Mouse (Mus musculus): Measurements from ENCODE around the gene Ern2. TPM values are rescaled to one million over a fixed set of nuclear protein-coding genes. Genes with fewer than 3 reads are reported as not detected.

The Ern2 gene
- polyA plus RNA-seq, 1 experiment = not detected

DNA sequence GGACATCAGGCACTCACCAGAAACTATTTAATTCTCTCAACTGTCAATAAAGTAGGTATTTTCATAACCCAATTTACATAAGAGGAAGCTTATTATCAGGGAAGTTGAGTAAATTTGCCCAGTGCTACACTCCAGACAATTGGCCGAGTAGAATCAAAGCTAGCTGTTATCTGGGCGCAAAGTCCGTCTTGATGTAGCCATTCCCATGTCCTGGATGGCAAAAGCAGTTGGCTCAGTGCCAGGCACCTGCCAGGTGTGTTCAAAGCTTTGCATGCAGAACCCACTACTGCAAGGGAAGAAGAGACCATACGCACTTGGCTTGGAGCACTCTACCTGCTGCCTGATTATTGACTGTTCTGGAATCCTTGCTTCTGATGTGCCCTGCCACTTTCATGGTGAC, 33.5 kb downstream of the Ern2 start:
- TF ChIP-seq POLR2A (IDR thresholded peaks at IDR 0.05; ENCODE audit: borderline replicate concordance, control insufficient read depth, low read depth, low read length) = no peak
- no peak for TF ChIP-seq CTCF (IDR thresholded peaks at IDR 0.05; ENCODE audit: control insufficient read depth, insufficient read depth, low read length)
- WGBS = 65% methylated on average over 4 of the region's 4 CpGs

DNA sequence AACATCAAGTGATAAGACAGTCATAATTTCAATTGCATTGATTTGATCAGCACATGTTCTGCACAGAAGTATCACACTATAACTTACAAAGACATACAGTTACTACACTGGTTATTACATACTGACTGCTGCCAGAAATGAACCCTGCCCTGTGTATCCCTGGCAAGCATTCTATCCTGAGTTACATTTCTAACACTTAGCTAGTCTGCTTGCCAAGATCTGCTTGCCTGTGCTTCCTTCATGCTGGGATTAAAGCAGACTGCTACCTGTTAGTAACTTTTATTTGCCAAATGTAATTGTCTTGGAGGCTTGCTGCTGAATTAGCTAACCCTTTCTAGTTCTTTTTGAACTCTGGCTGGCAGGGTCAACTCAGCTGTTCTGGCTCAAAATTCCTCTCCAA, 45.0 kb downstream of the Ern2 start:
- H3K4me3 ChIP-seq (replicated peaks; ENCODE audit: control insufficient read depth, low read depth, low read length) = no peak overlapping the region
- TF ChIP-seq POLR2A (IDR thresholded peaks at IDR 0.05; ENCODE audit: borderline replicate concordance, control insufficient read depth, low read depth, low read length) = no peak
- TF ChIP-seq CTCF (IDR thresholded peaks at IDR 0.05; ENCODE audit: control insufficient read depth, insufficient read depth, low read length) = no peak
- no peaks in the 10 kb centered on the region for H3K4me1 ChIP-seq (ENCODE audit: control insufficient read depth, insufficient read depth, low read length)
- H3K27ac ChIP-seq (ENCODE audit: control insufficient read depth, insufficient read depth, low read depth, low read length, poor library complexity) = no peak overlapping the region

More for the DNA sequence above, 33.5 kb downstream of the Ern2 start:
- Histone ChIP-seq H3K27ac (ENCODE audit: control insufficient read depth, insufficient read depth, low read depth, low read length, poor library complexity) (no peak overlapping the region), H3K4me1 (ENCODE audit: control insufficient read depth, insufficient read depth, low read length) (no peaks in the 10 kb centered on the region), H3K4me3 (replicated peaks; ENCODE audit: control insufficient read depth, low read depth, low read length) (no peak overlapping the region)

DNA sequence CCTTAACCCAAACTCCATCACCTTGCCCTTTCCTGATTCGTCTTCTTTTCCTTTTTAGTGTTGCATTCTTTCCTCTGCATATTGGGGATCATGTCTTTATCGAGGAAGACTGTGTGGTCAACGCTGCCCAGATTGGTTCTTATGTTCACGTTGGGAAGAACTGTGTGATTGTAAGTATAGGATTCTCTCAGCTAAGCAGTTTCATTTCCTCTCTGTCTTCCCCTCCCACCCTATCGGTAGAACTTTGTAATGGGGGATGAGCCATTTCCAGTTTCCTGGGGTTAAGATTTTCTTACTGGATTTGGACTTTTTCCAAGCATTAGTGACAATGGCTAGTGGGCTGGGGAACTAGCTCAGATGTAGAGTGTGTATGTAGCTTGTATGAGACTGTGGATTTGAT, 47.8 kb downstream of the Ern2 start:
- Histone ChIP-seq H3K4me1 (ENCODE audit: control insufficient read depth, insufficient read depth, low read length) (no peaks in the 10 kb centered on the region), H3K27ac (ENCODE audit: control insufficient read depth, insufficient read depth, low read depth, low read length, poor library complexity) (no peak overlapping the region), H3K4me3 (replicated peaks; ENCODE audit: control insufficient read depth, low read depth, low read length) (no peak overlapping the region)
- 67% methylated on average over 5 of the region's 5 CpGs for WGBS
- TF ChIP-seq CTCF (IDR thresholded peaks at IDR 0.05; ENCODE audit: control insufficient read depth, insufficient read depth, low read length) = no peak
- no peak for TF ChIP-seq POLR2A (IDR thresholded peaks at IDR 0.05; ENCODE audit: borderline replicate concordance, control insufficient read depth, low read depth, low read length)

DNA sequence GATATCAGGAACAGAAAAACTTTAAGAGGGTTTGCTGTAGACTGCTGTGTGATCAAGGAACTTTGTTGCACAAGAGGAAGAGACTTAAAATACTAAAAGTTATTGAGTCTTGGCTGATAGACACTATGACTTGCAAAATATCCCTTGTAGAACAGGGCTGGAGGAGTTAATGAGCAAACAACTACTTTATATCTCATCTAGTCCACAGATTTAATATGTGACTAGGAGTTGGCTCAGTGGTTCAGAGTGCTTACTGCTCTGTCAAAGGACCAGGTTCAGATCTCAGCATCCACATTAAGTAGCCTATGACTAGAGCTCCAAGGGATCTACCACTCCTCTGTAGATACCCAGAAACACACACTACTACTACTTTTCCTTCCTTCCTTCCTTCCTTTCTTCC, 48.9 kb downstream of the Ern2 start:
- no peak overlapping the region for H3K27ac ChIP-seq (ENCODE audit: control insufficient read depth, insufficient read depth, low read depth, low read length, poor library complexity)

DNA sequence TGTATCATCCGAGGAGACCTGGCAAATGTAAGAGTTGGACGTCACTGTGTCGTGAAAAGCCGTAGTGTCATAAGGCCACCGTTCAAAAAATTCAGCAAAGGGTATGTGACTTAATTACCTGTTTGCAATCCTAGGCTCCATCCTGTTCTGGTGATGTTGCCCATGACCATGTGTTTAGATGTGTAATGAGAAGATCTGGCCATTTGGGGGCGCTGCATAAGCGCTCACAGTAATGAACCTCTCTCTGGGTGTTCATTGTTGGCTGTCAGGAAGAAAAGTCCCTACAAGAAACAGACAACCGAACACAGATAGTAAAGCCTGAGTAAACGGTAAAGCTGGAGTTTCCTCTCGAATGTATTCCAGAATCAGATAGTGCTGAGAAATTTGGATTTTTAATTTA, 50.9 kb downstream of the Ern2 start:
- Histone ChIP-seq H3K4me1 (ENCODE audit: control insufficient read depth, insufficient read depth, low read length) (no peaks in the 10 kb centered on the region; the same call in 1 of the 2 replicates), H3K4me3 (replicated peaks; ENCODE audit: control insufficient read depth, low read depth, low read length) (no peak overlapping the region), H3K27ac (ENCODE audit: control insufficient read depth, insufficient read depth, low read depth, low read length, poor library complexity) (no peak overlapping the region)
- TF ChIP-seq CTCF (IDR thresholded peaks at IDR 0.05; ENCODE audit: control insufficient read depth, insufficient read depth, low read length) (no peak), POLR2A (IDR thresholded peaks at IDR 0.05; ENCODE audit: borderline replicate concordance, control insufficient read depth, low read depth, low read length) (no peak)
- WGBS = 73% methylated on average over 10 of the region's 10 CpGs

More for the DNA sequence above, 48.9 kb downstream of the Ern2 start:
- no peak overlapping the region for H3K4me3 ChIP-seq (replicated peaks; ENCODE audit: control insufficient read depth, low read depth, low read length)
- no peaks in the 10 kb centered on the region for H3K4me1 ChIP-seq (ENCODE audit: control insufficient read depth, insufficient read depth, low read length)
- no peak for TF ChIP-seq POLR2A (IDR thresholded peaks at IDR 0.05; ENCODE audit: borderline replicate concordance, control insufficient read depth, low read depth, low read length)
- no peak for TF ChIP-seq CTCF (IDR thresholded peaks at IDR 0.05; ENCODE audit: control insufficient read depth, insufficient read depth, low read length)

- Histone ChIP-seq H3K4me3 (replicated peaks; ENCODE audit: control insufficient read depth, low read depth, low read length) (peak overlapping the region; percentile 98), H3K27ac (ENCODE audit: control insufficient read depth, insufficient read depth, low read depth, low read length, poor library complexity) (peak overlapping the region; percentile 70), H3K4me1 (ENCODE audit: control insufficient read depth, insufficient read depth, low read length) (no peaks in the 10 kb centered on the region; the same call in 1 of the 2 replicates)
- TF ChIP-seq POLR2A (IDR thresholded peaks at IDR 0.05; ENCODE audit: borderline replicate concordance, control insufficient read depth, low read depth, low read length) = no peak
- no peak for TF ChIP-seq CTCF (IDR thresholded peaks at IDR 0.05; ENCODE audit: control insufficient read depth, insufficient read depth, low read length)
- 9% methylated on average over 8 of the region's 8 CpGs for WGBS
Measured at GRCm38 (mm10) chr7:122133338-122133625, 52.7 kb downstream of the Ern2 start.

DNA sequence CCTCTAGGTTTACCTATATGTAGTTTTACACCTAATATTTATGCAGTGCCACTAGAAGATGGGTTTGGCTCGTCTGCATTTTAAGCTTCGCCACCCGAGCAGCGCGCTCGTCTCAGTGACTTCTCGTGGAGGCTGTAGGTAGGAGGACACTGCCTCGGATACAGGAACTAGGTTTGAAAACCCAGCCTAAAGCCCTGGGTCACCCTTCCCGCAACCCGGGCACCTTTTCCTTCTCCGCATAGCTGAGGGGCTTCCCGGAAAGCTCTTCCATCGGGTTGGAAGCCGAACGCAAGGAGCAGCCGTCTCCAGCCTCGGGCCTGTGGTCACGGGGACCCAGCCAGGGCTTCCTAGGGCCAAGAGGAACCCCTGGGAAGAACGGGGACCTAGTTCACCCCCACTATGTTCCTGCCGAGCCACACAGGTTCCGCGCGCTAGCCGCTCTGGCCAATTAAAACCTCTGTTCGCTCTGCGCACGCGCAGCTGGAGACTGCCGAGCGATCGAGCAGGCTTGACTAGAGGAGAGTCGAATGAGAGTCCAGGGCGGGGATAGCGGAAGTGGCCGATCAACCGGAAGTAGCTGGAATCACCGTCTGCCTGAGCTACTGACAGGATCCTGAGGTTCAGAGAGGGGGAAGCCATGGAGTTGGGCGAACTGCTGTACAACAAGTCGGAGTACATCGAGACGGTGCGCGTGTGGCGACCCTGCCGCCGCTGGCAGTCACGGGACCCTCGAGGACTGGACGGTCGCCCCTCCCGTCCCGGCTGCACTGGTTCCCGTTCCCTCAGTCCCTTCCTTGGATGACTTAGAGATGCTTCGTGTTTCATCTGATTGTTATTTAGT, 53.3 kb downstream of the Ern2 start, which contains the start of the genes Palb2 and Dctn5:
TSS of gene Palb2 (minus strand) at position 489 of the 841 bp plus-strand sequence.
TSS of gene Dctn5 (plus strand) at position 545 of the 841 bp plus-strand sequence.
- no peaks in the 10 kb centered on the region; the same call in 1 of the 2 replicates for H3K4me1 ChIP-seq (ENCODE audit: control insufficient read depth, insufficient read depth, low read length)
- WGBS = under 1% methylated on average over 54 of the region's 54 CpGs
- peak within 1 kb of the TSS; percentile 98 for H3K4me3 ChIP-seq (replicated peaks; ENCODE audit: control insufficient read depth, low read depth, low read length)
- H3K27ac ChIP-seq (ENCODE audit: control insufficient read depth, insufficient read depth, low read depth, low read length, poor library complexity) = peak within 1 kb of the TSS; percentile 70
- TF ChIP-seq CTCF (IDR thresholded peaks at IDR 0.05; ENCODE audit: control insufficient read depth, insufficient read depth, low read length) (no peak; the same call in 1 of the 2 replicates), POLR2A (IDR thresholded peaks at IDR 0.05; ENCODE audit: borderline replicate concordance, control insufficient read depth, low read depth, low read length) (peak; percentile 79)

GRCm38 (mm10) chr7:122131834-122132233, 54.2 kb downstream of the Ern2 start:
- Histone ChIP-seq H3K27ac (ENCODE audit: control insufficient read depth, insufficient read depth, low read depth, low read length, poor library complexity) (no peak overlapping the region), H3K4me3 (replicated peaks; ENCODE audit: control insufficient read depth, low read depth, low read length) (no peak overlapping the region), H3K4me1 (ENCODE audit: control insufficient read depth, insufficient read depth, low read length) (no peaks in the 10 kb centered on the region; the same call in 1 of the 2 replicates)
- TF ChIP-seq CTCF (IDR thresholded peaks at IDR 0.05; ENCODE audit: control insufficient read depth, insufficient read depth, low read length) (no peak), POLR2A (IDR thresholded peaks at IDR 0.05; ENCODE audit: borderline replicate concordance, control insufficient read depth, low read depth, low read length) (no peak)

Data from bone marrow, adult 2 months (tissue).